In genomic region chr3:94811628-94812027, GRCm38 (mm10) we compare ENCODE assay signal across 9 mouse cellular contexts. TPM values are rescaled to one million over a fixed set of nuclear protein-coding genes. Genes with fewer than 3 reads are reported as not detected.
DNase-seq lines count a peak whose midpoint lies in the region; ATAC-seq and TF ChIP-seq lines count a peak whose summit lies in the region.
"Had no signal": no experiment of that assay in that cellular context is flagged by ENCODE, and none has a peak within 500 bp of the region (broad histone marks: within the 10 kb centered on the region; RNA-seq: fewer than 3 reads in every experiment).

No protein-coding gene starts in this region.

- no peak overlapping the region for H3K9ac ChIP-seq in CH12.LX (ENCODE audit: insufficient read depth, low read depth)
- no peak overlapping the region for H3K9ac ChIP-seq in embryonic facial prominence, embryonic 14.5 days (ENCODE audit: low read depth, low read length)
- H3K9ac ChIP-seq in forebrain, embryonic 13.5 days = no peak overlapping the region
- H3K9ac ChIP-seq: limb, embryonic 12.5 days had no signal

- TF ChIP-seq CTCF in CH12.LX (conservative IDR thresholded peaks at IDR 0.05 in 1 of 2, IDR thresholded peaks at IDR 0.05 in 1 of 2; ENCODE audit: low read depth in 2 of 2, low read length in 2 of 2) = peak in 1 of 2 experiments; percentile 48; a peak in 2 of 4 replicates

- H3K4me2 ChIP-seq in CH12.LX (ENCODE audit: insufficient read depth, low read depth, poor library complexity, severe bottlenecking) = no peak overlapping the region
- H3K4me2 ChIP-seq in embryonic facial prominence, embryonic 14.5 days (ENCODE audit: low read depth, low read length) = 0 out of 2 replicates have a peak overlapping the region, but pooled peaks have one; percentile 3
- no peak overlapping the region for H3K4me2 ChIP-seq in forebrain, embryonic 13.5 days
- H3K4me2 ChIP-seq: limb, embryonic 12.5 days had no signal

- no peak for TF ChIP-seq EP300 in CH12.LX (IDR thresholded peaks at IDR 0.05; ENCODE audit: low read length)

- no peaks in the 10 kb centered on the region for H3K36me3 ChIP-seq in CH12.LX (replicated peaks in 1 of 2; ENCODE audit: control insufficient read depth in 1 of 2, insufficient read depth in 1 of 2, low read length in 1 of 2)
- H3K36me3 ChIP-seq in embryonic facial prominence, embryonic 14.5 days (ENCODE audit: control insufficient read depth, insufficient read depth, low read length) = no peaks in the 10 kb centered on the region
- H3K36me3 ChIP-seq in forebrain, embryonic 13.5 days (ENCODE audit: poor library complexity, severe bottlenecking) = no peaks in the 10 kb centered on the region
- H3K36me3 ChIP-seq: limb, embryonic 12.5 days had no signal

- H3K4me1 ChIP-seq in CH12.LX (ENCODE audit: control insufficient read depth in 1 of 2, insufficient read depth in 2 of 2) = no peaks in the 10 kb centered on the region
- no peaks in the 10 kb centered on the region for H3K4me1 ChIP-seq in embryonic facial prominence, embryonic 14.5 days (ENCODE audit: control insufficient read depth, insufficient read depth, low read length)
- H3K4me1 ChIP-seq in forebrain, embryonic 13.5 days = no peaks in the 10 kb centered on the region
- H3K4me1 ChIP-seq: limb, embryonic 12.5 days had no signal

- no peak overlapping the region for H3K27ac ChIP-seq in CH12.LX (ENCODE audit: insufficient read depth, low read depth)
- no peak overlapping the region for H3K27ac ChIP-seq in embryonic facial prominence, embryonic 14.5 days (replicated peaks; ENCODE audit: low read depth, low read length)
- no peak overlapping the region for H3K27ac ChIP-seq in forebrain, embryonic 13.5 days
- H3K27ac ChIP-seq: limb, embryonic 12.5 days had no signal

- 17% methylated on average over 4 of the region's 4 CpGs for WGBS in embryonic facial prominence, embryonic 14.5 days
- WGBS in forebrain, embryonic 13.5 days = 19% methylated on average over 4 of the region's 4 CpGs

- 0 out of 2 replicates have a peak, but pooled peaks have one; percentile 50 for ATAC-seq in embryonic facial prominence, embryonic 14.5 days (ENCODE audit: low read depth)
- ATAC-seq in neutrophil, adult 5-6 weeks (ENCODE audit: extremely low read depth, insufficient number of reproducible peaks, low FRiP score, poor library complexity, severe bottlenecking) = 0 out of 2 replicates have a peak, but pooled peaks have one; percentile 33
- ATAC-seq in forebrain, embryonic 13.5 days = no peak

- no peak overlapping the region for H3K4me3 ChIP-seq in CH12.LX (replicated peaks in 1 of 3; ENCODE audit: low read depth in 2 of 3, low read length in 2 of 3, poor library complexity in 1 of 3)
- H3K4me3 ChIP-seq in embryonic facial prominence, embryonic 14.5 days (ENCODE audit: low read depth, low read length) = no peak overlapping the region
- H3K4me3 ChIP-seq in forebrain, embryonic 13.5 days = no peak overlapping the region
- H3K4me3 ChIP-seq: limb, embryonic 12.5 days had no signal

- in situ Hi-C loops in CH12.LX (cut with MboI; ENCODE audit: low pct_ligation_motif_present, low pct_unique_long_range_greater_than_20kb, low sequenced_read_pairs) = no loop called here

- TF ChIP-seq RAD21 in CH12.LX (IDR thresholded peaks at IDR 0.05; ENCODE audit: low read depth, low read length) = peak; percentile 9

- TF ChIP-seq POLR2A in CH12.LX (IDR thresholded peaks at IDR 0.05; ENCODE audit: low read depth, low read length) = no peak

- dilution Hi-C loops in CH12.LX (cut with MboI; ENCODE audit: extremely low pct_ligation_motif_present, extremely low pct_unique_long_range_greater_than_20kb, low sequenced_read_pairs) = no loop called here

- H3K27me3 ChIP-seq in CH12.LX (replicated peaks) = no peaks in the 10 kb centered on the region
- H3K27me3 ChIP-seq in embryonic facial prominence, embryonic 14.5 days (replicated peaks; ENCODE audit: control insufficient read depth, insufficient read depth, low read length) = no peaks in the 10 kb centered on the region
- H3K27me3 ChIP-seq in forebrain, embryonic 13.5 days = no peaks in the 10 kb centered on the region
- H3K27me3 ChIP-seq: limb, embryonic 12.5 days had no signal

- no peaks in the 10 kb centered on the region for H3K79me2 ChIP-seq in CH12.LX (replicated peaks; ENCODE audit: control insufficient read depth, extremely low read depth, insufficient read depth, poor library complexity, severe bottlenecking)

- peak; percentile 14 to 22 for DNase-seq in heart, adult 18-20 months
- DNase-seq in heart, adult 8-10 months (ENCODE audit: low spot score) = no peak
- DNase-seq in CH12.LX (ENCODE audit: extremely low read depth) = peak; percentile 12
- peak; percentile 48 for DNase-seq in embryonic facial prominence, embryonic 14.5 days (ENCODE audit: low spot score)
- peak; percentile 66 for DNase-seq in kidney, postnatal 10 days
- no peak for DNase-seq in urinary bladder, adult 2 months (ENCODE audit: low spot score)

- no peaks in the 10 kb centered on the region for H3K9me3 ChIP-seq in CH12.LX (replicated peaks; ENCODE audit: low read length)
- H3K9me3 ChIP-seq in embryonic facial prominence, embryonic 14.5 days (ENCODE audit: control insufficient read depth, low read length) = no peaks in the 10 kb centered on the region
- no peaks in the 10 kb centered on the region for H3K9me3 ChIP-seq in forebrain, embryonic 13.5 days (replicated peaks)
- H3K9me3 ChIP-seq: limb, embryonic 12.5 days had no signal

TF ChIP-seq in CH12.LX, 34 proteins besides CTCF, POLR2A, EP300 and RAD21:
- TF ChIP-seq JUND (conservative IDR thresholded peaks at IDR 0.05; ENCODE audit: low read depth, low read length) (no peak), SMC3 (IDR thresholded peaks at IDR 0.05; ENCODE audit: low read depth, low read length) (peak; percentile 33)

RNA-seq across cellular contexts. Expression of gene Cgn, which starts 25.3 kb away (rescaled TPM):
- under 1 TPM; 0.37 to 0.85 TPM for total RNA-seq in heart, adult 18-20 months (2021)
- under 1 TPM; 0.37 to 0.85 (median 0.54) TPM for total RNA-seq in heart, adult 8-10 months (2022)
- total RNA-seq in CH12.LX (2012; rRNA removed) (0.17 and 0.25 TPM in 2 replicates), CH12.LX (2014; rRNA removed) (0.04 TPM in 1 of 2 replicates, not detected in the other)
- polyA plus RNA-seq in CH12.LX (2012; ENCODE audit: insufficient read length, low read depth) = 0.41 and 1.1 TPM in 2 replicates
- polyA plus RNA-seq in embryonic facial prominence, embryonic 14.5 days (2014; fragmentation: Nextera tagmentation; extraction: Ambion mirVana) = 4.0 and 5.8 TPM in 2 replicates
- total RNA-seq in neutrophil, adult 5-6 weeks (2017) = not detected in 2 replicates
- 3.8 TPM in 2 replicates for polyA plus RNA-seq in forebrain, embryonic 13.5 days (2015; fragmentation: Nextera tagmentation; extraction: Ambion mirVana)
- polyA plus RNA-seq in urinary bladder, adult 2 months (2012; rRNA removed) = 19.1 and 21.6 TPM in 2 replicates

RNA-seq across cellular contexts. Expression of gene Pogz, which starts 25.7 kb away (rescaled TPM):
- total RNA-seq in heart, adult 18-20 months (2021) = 10 to 100 TPM; 12.9 to 20.2 TPM
- 10 to 100 TPM; 15.4 to 21.3 (median 18.7) TPM for total RNA-seq in heart, adult 8-10 months (2022)
- total RNA-seq in CH12.LX (2012; rRNA removed) = 9.5 and 10.1 TPM in 2 replicates
- total RNA-seq in CH12.LX (2014; rRNA removed) = 6.7 and 7.7 TPM in 2 replicates
- 23.4 and 23.6 TPM in 2 replicates for polyA plus RNA-seq in CH12.LX (2012; ENCODE audit: insufficient read length, low read depth)
- 15.1 and 17.9 TPM in 2 replicates for polyA plus RNA-seq in embryonic facial prominence, embryonic 14.5 days (2014; fragmentation: Nextera tagmentation; extraction: Ambion mirVana)
- total RNA-seq in neutrophil, adult 5-6 weeks (2017) = 32.0 and 35.3 TPM in 2 replicates
- 25.1 and 25.6 TPM in 2 replicates for polyA plus RNA-seq in forebrain, embryonic 13.5 days (2015; fragmentation: Nextera tagmentation; extraction: Ambion mirVana)
- polyA plus RNA-seq in urinary bladder, adult 2 months (2012; rRNA removed) = 19.3 and 21.1 TPM in 2 replicates

Comparison
In these comparisons a context has a peak if more than half of its experiments do, and no peak if none do; other contexts are left out.
1. DNase-seq: peak in heart, adult 18-20 months (2 of 2), CH12.LX (single experiment), embryonic facial prominence, embryonic 14.5 days (single experiment) and kidney, postnatal 10 days (single experiment); none in heart, adult 8-10 months (single experiment) and urinary bladder, adult 2 months (single experiment).